Mouse (Mus musculus) ovary, postnatal 36 days (tissue): ENCODE measurements around the gene Thsd7b.

Experiments used
- DNase-seq: peaks from one replicate; pipeline ENCODE4 v3.0.0; 2022; ENCODE audit warnings: low spot score, mixed read lengths

Thsd7b gene

GRCm38 (mm10) chr1:129272982-129273937 lies at the start of gene Thsd7b:
TSS of gene Thsd7b (plus strand) at chr1:129273302.
- peak; percentile 23 for DNase-seq

GRCm38 (mm10) chr1:129244292-129244691 lies 28.8 kb upstream of the Thsd7b start:
- DNase-seq = no peak

GRCm38 (mm10) chr1:129250704-129251443 lies 22.2 kb upstream of the Thsd7b start:
- DNase-seq = no peak

GRCm38 (mm10) chr1:129266684-129267083 lies 6.4 kb upstream of the Thsd7b start:
- DNase-seq = no peak

- no peak for DNase-seq
These were observed 31.1 kb downstream of the Thsd7b start for GRCm38 (mm10) chr1:129304173-129304572.

GRCm38 (mm10) chr1:129324388-129324787 lies 51.3 kb downstream of the Thsd7b start:
- no peak for DNase-seq

GRCm38 (mm10) chr1:129324798-129325197 lies 51.7 kb downstream of the Thsd7b start:
- no peak for DNase-seq

GRCm38 (mm10) chr1:129356631-129357030 lies 83.5 kb downstream of the Thsd7b start:
- no peak for DNase-seq

- no peak for DNase-seq
These were observed 84.3 kb downstream of the Thsd7b start for GRCm38 (mm10) chr1:129357378-129357777.

GRCm38 (mm10) chr1:129363368-129363767 lies 90.3 kb downstream of the Thsd7b start:
- DNase-seq = no peak

GRCm38 (mm10) chr1:129364828-129365227 lies 91.7 kb downstream of the Thsd7b start:
- no peak for DNase-seq

- DNase-seq = no peak
These were observed 92.5 kb downstream of the Thsd7b start for GRCm38 (mm10) chr1:129365590-129365989.

GRCm38 (mm10) chr1:129386479-129386878 lies 113.4 kb downstream of the Thsd7b start:
- DNase-seq = no peak

GRCm38 (mm10) chr1:129411584-129411983 lies 138.5 kb downstream of the Thsd7b start:
- no peak for DNase-seq

GRCm38 (mm10) chr1:129421581-129421980 lies 148.5 kb downstream of the Thsd7b start:
- DNase-seq = no peak

GRCm38 (mm10) chr1:129464414-129464813 lies 191.3 kb downstream of the Thsd7b start:
- DNase-seq = no peak

GRCm38 (mm10) chr1:129473504-129473903 lies 200.4 kb downstream of the Thsd7b start:
- no peak for DNase-seq

GRCm38 (mm10) chr1:129484266-129485031 lies 211.3 kb downstream of the Thsd7b start:
- no peak for DNase-seq

- DNase-seq = no peak
These were observed 218.0 kb downstream of the Thsd7b start for GRCm38 (mm10) chr1:129491136-129491535.

- no peak for DNase-seq
These were observed 220.8 kb downstream of the Thsd7b start for GRCm38 (mm10) chr1:129493929-129494328.

- no peak for DNase-seq
These were observed 228.6 kb downstream of the Thsd7b start for GRCm38 (mm10) chr1:129501707-129502106.

- DNase-seq = no peak
These were observed 243.3 kb downstream of the Thsd7b start for GRCm38 (mm10) chr1:129516379-129516778.
